Mouse (Mus musculus): ENCODE results near the gene Ccdc106. TPM values are rescaled to one million over a fixed set of nuclear protein-coding genes. Genes with fewer than 3 reads are reported as not detected.
A peak's percentile ranks its signal among the peaks of the same experiment; 100 is the strongest.

Gene Ccdc106
- total RNA-seq, 1 experiment, result 7.5 TPM

GRCm38 (mm10) chr7:5031496-5031895, 11.1 kb downstream of the Ccdc106 start:
- H3K4me1 ChIP-seq (ENCODE audit: control insufficient read depth in 2 of 2, insufficient read depth in 2 of 2, low read length in 2 of 2, poor library complexity in 1 of 2), result peaks cover 0 to 12% of the 10 kb centered on the region in 2 experiments; a peak in 1 of 4 replicates
- no peak overlapping the region for H3K27ac ChIP-seq (ENCODE audit: insufficient read depth, low read depth, low read length, poor library complexity, severe bottlenecking)
- TF ChIP-seq ZC3H11A (IDR thresholded peaks at IDR 0.05; ENCODE audit: borderline replicate concordance, low read depth, low read length) (no peak), CHD2 (IDR thresholded peaks at IDR 0.05; ENCODE audit: low read depth, low read length) (no peak), MAFK (IDR thresholded peaks at IDR 0.05; ENCODE audit: insufficient read depth, low read depth, low read length) (no peak), ZNF384 (IDR thresholded peaks at IDR 0.05; ENCODE audit: low read depth, low read length) (no peak), HCFC1 (IDR thresholded peaks at IDR 0.05; ENCODE audit: borderline replicate concordance, insufficient read depth, low read length) (no peak)
- H3K36me3 ChIP-seq (ENCODE audit: control insufficient read depth, insufficient read depth, low read length, poor library complexity, severe bottlenecking), result peaks cover 5% of the 10 kb centered on the region; the same call in 1 of the 2 replicates
- no peaks in the 10 kb centered on the region for H3K9me3 ChIP-seq (ENCODE audit: control insufficient read depth, insufficient read depth, low read depth, low read length)
- peak overlapping the region; percentile 59 to 63 for H3K4me3 ChIP-seq (ENCODE audit: insufficient read depth in 1 of 2, low read depth in 1 of 2, low read length in 2 of 2, poor library complexity in 1 of 2, severe bottlenecking in 1 of 2)
- in situ Hi-C loops (cut with MboI; ENCODE audit: low sequenced_read_pairs in 2 of 2, unreplicated experiment in 2 of 2), result no loop called here
- no peak for DNase-seq (ENCODE audit: low read depth, low spot score)
- H3K9ac ChIP-seq (ENCODE audit: insufficient read depth, low read depth, low read length, poor library complexity, severe bottlenecking), result peak overlapping the region; percentile 50

GRCm38 (mm10) chr7:5033818-5034217, 13.5 kb downstream of the Ccdc106 start, which contains the start of gene 4632433K11Rik:
4632433K11Rik (plus strand) TSS chr7:5034118.
- DNase-seq (ENCODE audit: low read depth, low spot score), result no peak
- Histone ChIP-seq H3K27ac (ENCODE audit: insufficient read depth, low read depth, low read length, poor library complexity, severe bottlenecking) (no peak within 1 kb of the TSS), H3K9me3 (ENCODE audit: control insufficient read depth, insufficient read depth, low read depth, low read length) (no peaks in the 10 kb centered on the region), H3K36me3 (ENCODE audit: control insufficient read depth, insufficient read depth, low read length, poor library complexity, severe bottlenecking) (peaks cover 3% of the 10 kb centered on the region; the same call in 1 of the 2 replicates), H3K4me3 (ENCODE audit: insufficient read depth in 1 of 2, low read depth in 1 of 2, low read length in 2 of 2, poor library complexity in 1 of 2, severe bottlenecking in 1 of 2) (no peak within 1 kb of the TSS), H3K9ac (ENCODE audit: insufficient read depth, low read depth, low read length, poor library complexity, severe bottlenecking) (no peak within 1 kb of the TSS), H3K4me1 (ENCODE audit: control insufficient read depth in 2 of 2, insufficient read depth in 2 of 2, low read length in 2 of 2, poor library complexity in 1 of 2) (peaks cover 2 to 10% of the 10 kb centered on the region in 2 experiments; a peak in 1 of 4 replicates)
- in situ Hi-C loops (cut with MboI; ENCODE audit: low sequenced_read_pairs in 2 of 2, unreplicated experiment in 2 of 2), result no loop called here
- TF ChIP-seq HCFC1 (IDR thresholded peaks at IDR 0.05; ENCODE audit: borderline replicate concordance, insufficient read depth, low read length) (no peak), MAFK (IDR thresholded peaks at IDR 0.05; ENCODE audit: insufficient read depth, low read depth, low read length) (no peak)

GRCm38 (mm10) chr7:5035628-5036027, 15.3 kb downstream of the Ccdc106 start:
- Histone ChIP-seq H3K4me3 (ENCODE audit: insufficient read depth in 1 of 2, low read depth in 1 of 2, low read length in 2 of 2, poor library complexity in 1 of 2, severe bottlenecking in 1 of 2) (no peak overlapping the region), H3K9me3 (ENCODE audit: control insufficient read depth, insufficient read depth, low read depth, low read length) (no peaks in the 10 kb centered on the region), H3K4me1 (ENCODE audit: control insufficient read depth in 2 of 2, insufficient read depth in 2 of 2, low read length in 2 of 2, poor library complexity in 1 of 2) (peaks cover 2 to 3% of the 10 kb centered on the region in 2 experiments; a peak in 1 of 4 replicates), H3K27ac (ENCODE audit: insufficient read depth, low read depth, low read length, poor library complexity, severe bottlenecking) (no peak overlapping the region), H3K36me3 (ENCODE audit: control insufficient read depth, insufficient read depth, low read length, poor library complexity, severe bottlenecking) (no peaks in the 10 kb centered on the region; the same call in 1 of the 2 replicates), H3K9ac (ENCODE audit: insufficient read depth, low read depth, low read length, poor library complexity, severe bottlenecking) (no peak overlapping the region)
- in situ Hi-C loops (cut with MboI; ENCODE audit: low sequenced_read_pairs in 2 of 2, unreplicated experiment in 2 of 2), result no loop called here
- DNase-seq (ENCODE audit: low read depth, low spot score), result no peak
- TF ChIP-seq ZNF384 (IDR thresholded peaks at IDR 0.05; ENCODE audit: low read depth, low read length), result no peak
- no peak for TF ChIP-seq HCFC1 (IDR thresholded peaks at IDR 0.05; ENCODE audit: borderline replicate concordance, insufficient read depth, low read length)
- no peak for TF ChIP-seq CHD2 (IDR thresholded peaks at IDR 0.05; ENCODE audit: low read depth, low read length)
- no peak for TF ChIP-seq ZC3H11A (IDR thresholded peaks at IDR 0.05; ENCODE audit: borderline replicate concordance, low read depth, low read length)
- no peak for TF ChIP-seq MAFK (IDR thresholded peaks at IDR 0.05; ENCODE audit: insufficient read depth, low read depth, low read length)

DNA sequence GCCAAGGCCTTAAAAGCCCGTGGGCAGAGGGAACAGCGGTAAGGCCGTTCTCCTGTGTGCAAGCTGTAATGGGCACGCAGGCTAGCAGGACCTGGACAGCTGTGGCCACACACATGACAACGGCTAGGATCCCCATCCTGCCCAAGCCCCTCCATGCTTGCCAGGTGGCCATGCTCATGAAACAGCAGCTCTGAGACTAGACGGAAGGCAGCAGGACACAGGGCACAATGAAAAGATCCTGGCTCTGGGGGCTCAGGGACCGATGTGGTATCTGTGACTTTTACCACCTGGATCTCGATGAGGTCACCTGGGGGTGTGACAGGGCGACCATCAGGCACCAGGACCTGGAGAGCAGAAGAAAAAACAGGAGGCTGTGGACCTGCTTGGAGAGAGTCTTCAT, 15.8 kb downstream of the Ccdc106 start:
- H3K9ac ChIP-seq (ENCODE audit: insufficient read depth, low read depth, low read length, poor library complexity, severe bottlenecking), result no peak overlapping the region
- in situ Hi-C loops (cut with MboI; ENCODE audit: low sequenced_read_pairs in 2 of 2, unreplicated experiment in 2 of 2), result no loop called here
- no peak for DNase-seq (ENCODE audit: low read depth, low spot score)
- H3K27ac ChIP-seq (ENCODE audit: insufficient read depth, low read depth, low read length, poor library complexity, severe bottlenecking), result no peak overlapping the region
- no peaks in the 10 kb centered on the region for H3K9me3 ChIP-seq (ENCODE audit: control insufficient read depth, insufficient read depth, low read depth, low read length)
- no peaks in the 10 kb centered on the region; the same call in 1 of the 2 replicates for H3K36me3 ChIP-seq (ENCODE audit: control insufficient read depth, insufficient read depth, low read length, poor library complexity, severe bottlenecking)
- H3K4me1 ChIP-seq (ENCODE audit: control insufficient read depth in 2 of 2, insufficient read depth in 2 of 2, low read length in 2 of 2, poor library complexity in 1 of 2), result peaks cover 2 to 3% of the 10 kb centered on the region in 2 experiments; a peak in 1 of 4 replicates
- no peak overlapping the region for H3K4me3 ChIP-seq (ENCODE audit: insufficient read depth in 1 of 2, low read depth in 1 of 2, low read length in 2 of 2, poor library complexity in 1 of 2, severe bottlenecking in 1 of 2)
- TF ChIP-seq ZNF384 (IDR thresholded peaks at IDR 0.05; ENCODE audit: low read depth, low read length), result no peak
- TF ChIP-seq CHD2 (IDR thresholded peaks at IDR 0.05; ENCODE audit: low read depth, low read length), result no peak
- TF ChIP-seq ZC3H11A (IDR thresholded peaks at IDR 0.05; ENCODE audit: borderline replicate concordance, low read depth, low read length), result no peak

- H3K4me3 ChIP-seq (ENCODE audit: insufficient read depth in 1 of 2, low read depth in 1 of 2, low read length in 2 of 2, poor library complexity in 1 of 2, severe bottlenecking in 1 of 2), result no peak overlapping the region
- in situ Hi-C loops (cut with MboI; ENCODE audit: low sequenced_read_pairs in 2 of 2, unreplicated experiment in 2 of 2), result no loop called here
- no peak overlapping the region for H3K9ac ChIP-seq (ENCODE audit: insufficient read depth, low read depth, low read length, poor library complexity, severe bottlenecking)
- peaks cover 0 to 2% of the 10 kb centered on the region in 2 experiments; a peak in 1 of 4 replicates for H3K4me1 ChIP-seq (ENCODE audit: control insufficient read depth in 2 of 2, insufficient read depth in 2 of 2, low read length in 2 of 2, poor library complexity in 1 of 2)
- no peak overlapping the region for H3K27ac ChIP-seq (ENCODE audit: insufficient read depth, low read depth, low read length, poor library complexity, severe bottlenecking)
- no peaks in the 10 kb centered on the region; the same call in 1 of the 2 replicates for H3K36me3 ChIP-seq (ENCODE audit: control insufficient read depth, insufficient read depth, low read length, poor library complexity, severe bottlenecking)
- TF ChIP-seq MAFK (IDR thresholded peaks at IDR 0.05; ENCODE audit: insufficient read depth, low read depth, low read length) (no peak), ZC3H11A (IDR thresholded peaks at IDR 0.05; ENCODE audit: borderline replicate concordance, low read depth, low read length) (no peak), HCFC1 (IDR thresholded peaks at IDR 0.05; ENCODE audit: borderline replicate concordance, insufficient read depth, low read length) (no peak), CHD2 (IDR thresholded peaks at IDR 0.05; ENCODE audit: low read depth, low read length) (no peak), ZNF384 (IDR thresholded peaks at IDR 0.05; ENCODE audit: low read depth, low read length) (no peak)
- DNase-seq (ENCODE audit: low read depth, low spot score), result no peak
- no peaks in the 10 kb centered on the region for H3K9me3 ChIP-seq (ENCODE audit: control insufficient read depth, insufficient read depth, low read depth, low read length)
These were observed 16.7 kb downstream of the Ccdc106 start for GRCm38 (mm10) chr7:5037026-5037425.

All from ES-E14 (cell line).